8 mouse cellular contexts compared by ENCODE assay signal in genomic region chr17:27656011-27656399, GRCm38 (mm10). TPM values are rescaled to one million over a fixed set of nuclear protein-coding genes. Genes with fewer than 3 reads are reported as not detected.
DNase-seq lines count a peak whose midpoint lies in the region; ATAC-seq and TF ChIP-seq lines count a peak whose summit lies in the region.

No protein-coding gene starts in this region.

- peak overlapping the region; percentile 46 for H3K4me3 ChIP-seq in ES-Bruce4 (ENCODE audit: low read depth, low read length)
- H3K4me3 ChIP-seq in forebrain, embryonic 11.5 days (ENCODE audit: low read depth, low read length) = peak overlapping the region; percentile 45
- H3K4me3 ChIP-seq in midbrain, embryonic 12.5 days = peak overlapping the region; percentile 58
- H3K4me3 ChIP-seq in stomach, postnatal 0 days (ENCODE audit: low read depth, low read length) = peak overlapping the region; percentile 36

- H3K36me3 ChIP-seq in ES-Bruce4 (ENCODE audit: control insufficient read depth, insufficient read depth, low read length, poor library complexity, severe bottlenecking) = no peaks in the 10 kb centered on the region
- no peaks in the 10 kb centered on the region for H3K36me3 ChIP-seq in forebrain, embryonic 11.5 days (ENCODE audit: control insufficient read depth, insufficient read depth, low read length)
- no peaks in the 10 kb centered on the region for H3K36me3 ChIP-seq in midbrain, embryonic 12.5 days
- no peaks in the 10 kb centered on the region for H3K36me3 ChIP-seq in stomach, postnatal 0 days (ENCODE audit: control insufficient read depth, insufficient read depth, low read length)

- ATAC-seq in forebrain, embryonic 11.5 days (replicated peaks; ENCODE audit: low FRiP score) = no peak
- ATAC-seq in midbrain, embryonic 12.5 days (ENCODE audit: low FRiP score, low read depth) = 0 out of 2 replicates have a peak, but pooled peaks have one; percentile 6
- ATAC-seq in stomach, postnatal 0 days (ENCODE audit: low FRiP score, low TSS enrichment) = no peak
- ATAC-seq in megakaryocyte progenitor cell, adult 5-6 weeks (replicated peaks; ENCODE audit: poor library complexity) = no peak

- no peak for TF ChIP-seq CTCF in ES-Bruce4 (IDR thresholded peaks at IDR 0.05; ENCODE audit: low read depth, low read length)
- TF ChIP-seq CTCF in stomach, postnatal 0 days (IDR thresholded peaks at IDR 0.05; ENCODE audit: low read depth) = no peak

- no peak for TF ChIP-seq POLR2A in ES-Bruce4 (IDR thresholded peaks at IDR 0.05; ENCODE audit: insufficient read depth, low read length)

- peak overlapping the region; percentile 92 for H3K4me2 ChIP-seq in forebrain, embryonic 11.5 days (ENCODE audit: low read depth, low read length, severe bottlenecking)
- H3K4me2 ChIP-seq in midbrain, embryonic 12.5 days (replicated peaks) = peak overlapping the region; percentile 94
- H3K4me2 ChIP-seq in stomach, postnatal 0 days (replicated peaks; ENCODE audit: low read depth) = peak overlapping the region; percentile 60; the same call in 1 of the 2 replicates

- 2% methylated on average over 14 of the region's 14 CpGs for WGBS in forebrain, embryonic 11.5 days
- 2% methylated on average over 13 of the region's 14 CpGs for WGBS in midbrain, embryonic 12.5 days
- WGBS in stomach, postnatal 0 days = 7% methylated on average over 14 of the region's 14 CpGs

- no peaks in the 10 kb centered on the region for H3K9me3 ChIP-seq in ES-Bruce4 (replicated peaks; ENCODE audit: control insufficient read depth, insufficient read depth, low read length, poor library complexity, severe bottlenecking)
- no peaks in the 10 kb centered on the region for H3K9me3 ChIP-seq in forebrain, embryonic 11.5 days (ENCODE audit: control insufficient read depth, low read length)
- no peaks in the 10 kb centered on the region for H3K9me3 ChIP-seq in midbrain, embryonic 12.5 days
- H3K9me3 ChIP-seq in stomach, postnatal 0 days (ENCODE audit: control insufficient read depth, low read length) = no peaks in the 10 kb centered on the region

- no peak overlapping the region for H3K27ac ChIP-seq in ES-Bruce4 (ENCODE audit: insufficient read depth, low read length)
- H3K27ac ChIP-seq in forebrain, embryonic 11.5 days (ENCODE audit: low read depth, low read length) = no peak overlapping the region
- H3K27ac ChIP-seq in midbrain, embryonic 12.5 days (replicated peaks) = no peak overlapping the region
- no peak overlapping the region for H3K27ac ChIP-seq in stomach, postnatal 0 days (replicated peaks)

- TF ChIP-seq EP300 in ES-Bruce4 (IDR thresholded peaks at IDR 0.05; ENCODE audit: insufficient read depth, low read depth, low read length) = no peak
- no peak for TF ChIP-seq EP300 in stomach, postnatal 0 days (optimal IDR thresholded peaks at IDR 0.05)

- peak; percentile 73 for DNase-seq in CD4-positive helper T cell, adult 2 months (ENCODE audit: low read depth, low spot score)
- no peak for DNase-seq in forebrain, embryonic 11.5 days (ENCODE audit: low spot score)
- DNase-seq in layer of hippocampus, adult 8-10 months (ENCODE audit: low spot score in 2 of 2) = peak; percentile 75 to 84
- no peak for DNase-seq in stomach, postnatal 0 days (ENCODE audit: low spot score)
- DNase-seq in urinary bladder, postnatal 36 days (ENCODE audit: low spot score in 2 of 2) = no peak

- peak overlapping the region; percentile 74 for H3K9ac ChIP-seq in ES-Bruce4 (ENCODE audit: low read depth, poor library complexity, severe bottlenecking)
- H3K9ac ChIP-seq in forebrain, embryonic 11.5 days (ENCODE audit: low read length) = peak overlapping the region; percentile 60; the same call in 1 of the 2 replicates
- peak overlapping the region; percentile 72 for H3K9ac ChIP-seq in midbrain, embryonic 12.5 days (replicated peaks)
- no peak overlapping the region for H3K9ac ChIP-seq in stomach, postnatal 0 days (ENCODE audit: low read length)

- H3K27me3 ChIP-seq in ES-Bruce4 (ENCODE audit: control insufficient read depth, insufficient read depth, low read length, poor library complexity, severe bottlenecking) = 0 out of 2 replicates have a peak, but pooled peaks cover 2% of the 10 kb centered on the region
- peaks cover 21% of the 10 kb centered on the region for H3K27me3 ChIP-seq in forebrain, embryonic 11.5 days (ENCODE audit: control insufficient read depth, insufficient read depth, low read length)
- peaks cover 49% of the 10 kb centered on the region for H3K27me3 ChIP-seq in midbrain, embryonic 12.5 days
- peaks cover 8% of the 10 kb centered on the region; the same call in 1 of the 2 replicates for H3K27me3 ChIP-seq in stomach, postnatal 0 days (ENCODE audit: control insufficient read depth, insufficient read depth, low read length)

- H3K4me1 ChIP-seq in ES-Bruce4 (ENCODE audit: control insufficient read depth, insufficient read depth, low read length) = peaks cover 5% of the 10 kb centered on the region
- H3K4me1 ChIP-seq in forebrain, embryonic 11.5 days (replicated peaks; ENCODE audit: control insufficient read depth, insufficient read depth, low read length) = peaks cover 6% of the 10 kb centered on the region
- peaks cover 18% of the 10 kb centered on the region for H3K4me1 ChIP-seq in midbrain, embryonic 12.5 days
- H3K4me1 ChIP-seq in stomach, postnatal 0 days (replicated peaks; ENCODE audit: control insufficient read depth, insufficient read depth) = 0 out of 2 replicates have a peak, but pooled peaks cover 2% of the 10 kb centered on the region

RNA-seq across cellular contexts. Expression of gene Pacsin1, which starts 0.7 kb away (rescaled TPM):
- polyA plus RNA-seq in ES-Bruce4 (2011; ENCODE audit: insufficient read depth, insufficient read length, low read depth, missing spikeins) = 16.0 and 16.8 TPM in 2 replicates
- 4.7 and 5.3 TPM in 2 replicates for polyA plus RNA-seq in forebrain, embryonic 11.5 days (2014; fragmentation: Nextera tagmentation; extraction: Ambion mirVana)
- total RNA-seq in layer of hippocampus, adult 8-10 months (2022) = 100 to 1,000 TPM; 308 to 331 (median 324) TPM
- polyA plus RNA-seq in midbrain, embryonic 12.5 days (2016; fragmentation: Nextera tagmentation; extraction: Ambion mirVana) = 6.3 and 6.7 TPM in 2 replicates
- 1.2 and 1.4 TPM in 2 replicates for polyA plus RNA-seq in stomach, postnatal 0 days (2015; fragmentation: Nextera tagmentation; extraction: Ambion mirVana)
- total RNA-seq in megakaryocyte progenitor cell, adult 5-6 weeks (2015) = not detected in 2 replicates
- 0.47 TPM in 1 of 2 replicates, not detected in the other for total RNA-seq in megakaryocyte progenitor cell, adult 5-6 weeks (2017)

RNA-seq across cellular contexts. Expression of gene Rps10, which starts 19.5 kb away (rescaled TPM):
- 2,622 and 2,876 TPM in 2 replicates for polyA plus RNA-seq in ES-Bruce4 (2011; ENCODE audit: insufficient read depth, insufficient read length, low read depth, missing spikeins)
- polyA plus RNA-seq in forebrain, embryonic 11.5 days (2014; fragmentation: Nextera tagmentation; extraction: Ambion mirVana) = 803 and 835 TPM in 2 replicates
- 100 to 1,000 TPM; 403 to 610 (median 491) TPM for total RNA-seq in layer of hippocampus, adult 8-10 months (2022)
- polyA plus RNA-seq in midbrain, embryonic 12.5 days (2016; fragmentation: Nextera tagmentation; extraction: Ambion mirVana) = 694 and 702 TPM in 2 replicates
- polyA plus RNA-seq in stomach, postnatal 0 days (2015; fragmentation: Nextera tagmentation; extraction: Ambion mirVana) = 828 and 879 TPM in 2 replicates
- total RNA-seq in megakaryocyte progenitor cell, adult 5-6 weeks (2015) = 2,101 and 2,175 TPM in 2 replicates
- 2,717 and 3,085 TPM in 2 replicates for total RNA-seq in megakaryocyte progenitor cell, adult 5-6 weeks (2017)

RNA-seq across cellular contexts. Expression of gene RPS10-NUDT3, which starts 21.0 kb away (rescaled TPM):
- polyA plus RNA-seq in ES-Bruce4 (2011; ENCODE audit: insufficient read depth, insufficient read length, low read depth, missing spikeins) = not detected in 2 replicates
- not detected in 2 replicates for polyA plus RNA-seq in forebrain, embryonic 11.5 days (2014; fragmentation: Nextera tagmentation; extraction: Ambion mirVana)
- total RNA-seq in layer of hippocampus, adult 8-10 months (2022) = 1 to 10 TPM in 1 of 4 experiments, not detected in 3; 1.6 TPM
- polyA plus RNA-seq in midbrain, embryonic 12.5 days (2016; fragmentation: Nextera tagmentation; extraction: Ambion mirVana) = not detected in 2 replicates
- not detected in 2 replicates for polyA plus RNA-seq in stomach, postnatal 0 days (2015; fragmentation: Nextera tagmentation; extraction: Ambion mirVana)
- total RNA-seq in megakaryocyte progenitor cell, adult 5-6 weeks (2015) = not detected in 2 replicates
- not detected in 2 replicates for total RNA-seq in megakaryocyte progenitor cell, adult 5-6 weeks (2017)

RNA-seq across cellular contexts. Expression of gene Nudt3, which starts 32.7 kb away (rescaled TPM):
- 67.3 and 68.8 TPM in 2 replicates for polyA plus RNA-seq in ES-Bruce4 (2011; ENCODE audit: insufficient read depth, insufficient read length, low read depth, missing spikeins)
- polyA plus RNA-seq in forebrain, embryonic 11.5 days (2014; fragmentation: Nextera tagmentation; extraction: Ambion mirVana) = 50.5 and 56.8 TPM in 2 replicates
- total RNA-seq in layer of hippocampus, adult 8-10 months (2022) = 100 to 1,000 TPM; 470 to 533 (median 501) TPM
- polyA plus RNA-seq in midbrain, embryonic 12.5 days (2016; fragmentation: Nextera tagmentation; extraction: Ambion mirVana) = 189 and 196 TPM in 2 replicates
- 40.6 and 43.9 TPM in 2 replicates for polyA plus RNA-seq in stomach, postnatal 0 days (2015; fragmentation: Nextera tagmentation; extraction: Ambion mirVana)
- 70.9 and 74.6 TPM in 2 replicates for total RNA-seq in megakaryocyte progenitor cell, adult 5-6 weeks (2015)
- total RNA-seq in megakaryocyte progenitor cell, adult 5-6 weeks (2017) = 171 and 186 TPM in 2 replicates

Comparison
In these comparisons a context has a peak if more than half of its experiments do, and no peak if none do; other contexts are left out.
1. DNase-seq: peak in CD4-positive helper T cell, adult 2 months (single experiment) and layer of hippocampus, adult 8-10 months (2 of 2); none in forebrain, embryonic 11.5 days (single experiment), stomach, postnatal 0 days (single experiment) and urinary bladder, postnatal 36 days (0 of 2).
2. Peak in every context shown above with its lines, with median percentiles within 50 percentile points of each other: H3K4me3 ChIP-seq and H3K4me2 ChIP-seq.